Mouse (Mus musculus): ENCODE measurements at regions not wholly inside any gene's neighbourhood (a gene's known extent, or its start where the extent isn't known, plus 50 kb on each side); places are given as distances from the start of the nearest gene placed in this dataset.

DNA sequence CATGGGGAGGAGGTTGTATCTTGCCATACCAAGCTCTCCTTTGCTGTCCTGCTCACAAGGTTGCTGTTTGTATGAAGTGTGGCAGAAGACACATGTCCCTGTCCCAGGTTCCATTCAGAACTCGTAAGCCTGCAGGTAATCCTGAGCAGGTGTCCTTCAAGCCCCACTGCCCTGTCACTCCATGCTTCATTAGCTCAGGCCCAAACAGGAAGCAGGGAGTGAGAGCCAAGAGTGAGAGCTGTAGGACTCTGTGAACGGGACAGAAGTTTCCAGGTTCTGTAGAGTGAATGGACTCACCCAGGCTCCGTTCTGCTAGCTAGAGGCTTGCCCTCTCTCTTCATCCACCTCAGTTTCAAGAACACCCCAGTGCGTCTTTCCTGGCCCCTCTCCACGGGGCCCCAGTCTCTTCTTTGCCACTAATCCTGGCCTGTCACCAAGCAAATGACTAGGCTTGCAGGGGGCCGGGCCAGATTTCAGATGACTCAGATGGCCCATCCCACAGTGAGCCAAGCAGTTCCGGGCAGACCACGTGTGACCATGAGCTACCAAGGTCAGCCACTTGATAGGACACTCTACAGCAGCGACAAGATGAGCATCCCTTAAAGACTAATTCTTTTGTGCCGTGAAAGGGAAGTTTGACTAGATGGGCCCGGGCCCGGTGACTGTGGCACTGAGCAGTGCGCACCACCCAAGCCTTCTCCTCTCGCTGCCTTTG, 54.4 kb upstream of the Ubr2 start:
- DNase-seq (ENCODE audit: low spot score) = no peak

DNA sequence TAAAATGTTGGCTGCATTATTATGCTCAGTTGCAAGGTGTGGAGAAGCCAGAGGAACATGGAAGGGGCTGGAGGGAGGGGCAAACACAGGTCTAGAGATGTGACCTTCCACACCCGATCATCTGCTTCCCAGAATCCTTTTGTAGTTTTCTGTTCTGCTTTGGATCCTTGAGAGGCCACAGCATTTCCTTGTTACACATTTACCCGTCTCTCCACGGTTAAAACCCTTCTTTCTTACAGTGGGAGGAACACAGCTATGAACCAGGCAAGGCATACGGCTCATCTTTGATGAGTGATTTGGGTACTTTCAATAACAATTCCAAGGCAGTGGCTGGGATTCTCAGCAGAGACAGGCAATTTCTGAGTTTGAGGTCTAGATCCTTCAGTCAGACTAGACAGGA, 53.6 kb upstream of the Ubr2 start:
- no peak for DNase-seq (ENCODE audit: low spot score)

DNA sequence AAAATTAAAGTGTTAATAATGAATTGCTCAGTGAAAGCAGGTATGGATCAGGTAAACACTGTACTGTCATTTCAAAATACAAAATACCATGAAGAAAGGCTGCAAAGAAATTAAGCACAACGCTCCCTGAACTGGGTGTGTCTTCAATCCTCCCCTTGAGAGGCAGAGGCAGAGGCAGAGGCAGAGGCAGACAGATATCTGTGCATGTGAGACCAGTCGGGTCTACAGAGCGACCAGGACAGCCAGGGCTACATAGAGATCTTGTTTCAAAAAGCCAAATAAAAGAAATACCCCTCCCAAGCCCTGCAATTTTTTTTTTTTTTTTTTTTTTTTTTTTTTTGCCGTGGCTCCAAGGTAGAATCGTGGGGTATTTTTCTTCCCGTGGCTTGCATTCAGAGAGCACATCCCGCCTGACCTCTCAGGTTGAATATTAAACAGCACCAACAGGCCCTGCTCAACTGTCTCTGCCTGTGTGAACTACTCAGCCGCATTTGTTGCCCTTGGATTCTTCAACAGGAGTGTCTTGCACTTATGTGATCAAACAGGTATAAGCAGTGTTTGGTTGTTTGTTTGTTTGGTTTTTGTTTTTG, 50.8 kb upstream of the Ubr2 start:
- DNase-seq (ENCODE audit: low spot score) = no peak
